In genomic region chr14:111809871-111810270, GRCm38 (mm10) we compare ENCODE assay signal across 12 mouse cellular contexts.
"Had no signal": no experiment of that assay in that cellular context is flagged by ENCODE, and none has a peak within 500 bp of the region (broad histone marks: within the 10 kb centered on the region; RNA-seq: fewer than 3 reads in every experiment).

No protein-coding gene starts in this region.

- H3K4me1 ChIP-seq: limb, embryonic 12.5 days; liver, embryonic 13.5 days; midbrain, embryonic 15.5 days had no signal

- H3K9ac ChIP-seq: limb, embryonic 12.5 days; liver, embryonic 13.5 days; liver, postnatal 0 days; midbrain, embryonic 15.5 days had no signal

- ATAC-seq: intestine, postnatal 0 days; liver, postnatal 0 days; lung, postnatal 0 days; midbrain, embryonic 15.5 days had no signal

- H3K36me3 ChIP-seq: limb, embryonic 12.5 days; liver, embryonic 13.5 days; midbrain, embryonic 15.5 days had no signal

- H3K4me3 ChIP-seq: limb, embryonic 12.5 days; liver, embryonic 13.5 days; midbrain, embryonic 15.5 days had no signal

- H3K27me3 ChIP-seq: limb, embryonic 12.5 days; liver, embryonic 13.5 days; midbrain, embryonic 15.5 days had no signal

- H3K9me3 ChIP-seq: limb, embryonic 12.5 days; liver, embryonic 13.5 days; midbrain, embryonic 15.5 days had no signal

- H3K4me2 ChIP-seq: limb, embryonic 12.5 days; liver, embryonic 13.5 days; midbrain, embryonic 15.5 days had no signal

- H3K27ac ChIP-seq: limb, embryonic 12.5 days; liver, embryonic 13.5 days; midbrain, embryonic 15.5 days had no signal

- DNase-seq: kidney, adult 8-10 months; kidney, postnatal 25 days; liver; liver, embryonic 13.5 days; liver, postnatal 0 days; lung, postnatal 36 days; thymus, adult 18-20 months; thymus, postnatal 14 days had no signal
